Mouse (Mus musculus) lung, postnatal 0 days (tissue): ENCODE data around the gene Zfp934. TPM values are rescaled to one million over a fixed set of nuclear protein-coding genes. Genes with fewer than 3 reads are reported as not detected.
"Not testable (repeated sequence)": the region's sequence is repeated elsewhere in the genome, so short reads cannot be mapped to it uniquely, and the experiment has no call there.

ENCODE experiments used
- ATAC-seq: fragments of 200-750 bp; cut with Nextera tagmentation; 2 replicates; pipeline ENCODE4 v1.8.0; 2017; ENCODE audit warnings: moderate library complexity
- DNase-seq: peaks from one replicate; pipeline ENCODE4 v3.0.0-alpha.2; 2016; ENCODE audit warnings: low spot score
- H3K27ac ChIP-seq: fragments of 300-500 bp; sonication (generic); 2 replicates; pipeline ENCODE4 v1.5.1; 2014; ENCODE audit warnings: antibody characterized with exemption, mild to moderate bottlenecking, low read length, mixed read lengths
- H3K27me3 ChIP-seq: fragments of 300-500 bp; sonication (generic); replicated peaks from 2 replicates; pipeline ENCODE4 v1.6.1; 2014; ENCODE audit warnings: low read length, mixed read lengths; ENCODE audit not compliant: insufficient read depth
- H3K36me3 ChIP-seq: fragments of 300-500 bp; sonication (generic); 2 replicates; pipeline ENCODE4 v1.6.1; 2014; ENCODE audit warnings: low read length, mixed read lengths; ENCODE audit not compliant: insufficient read depth
- H3K4me1 ChIP-seq: fragments of 300-500 bp; sonication (generic); 2 replicates; pipeline ENCODE4 v1.6.1; 2014; ENCODE audit warnings: antibody characterized with exemption, low read depth, low read length, mixed read lengths; ENCODE audit not compliant: insufficient read depth
- H3K4me2 ChIP-seq: fragments of 300-500 bp; sonication (generic); replicated peaks from 2 replicates; pipeline ENCODE4 v1.6.1; 2014; ENCODE audit warnings: low read depth, mild to moderate bottlenecking, low read length, moderate library complexity, mixed read lengths
- H3K4me3 ChIP-seq: fragments of 300-500 bp; sonication (generic); 2 replicates; pipeline ENCODE4 v1.5.1; 2014; ENCODE audit warnings: low read depth, low read length
- H3K9ac ChIP-seq: fragments of 300-500 bp; sonication (generic); replicated peaks from 2 replicates; pipeline ENCODE4 v1.6.1; 2014; ENCODE audit warnings: low read depth, mild to moderate bottlenecking
- H3K9me3 ChIP-seq: fragments of 300-500 bp; sonication (generic); 2 replicates; pipeline ENCODE4 v1.6.1; 2016; ENCODE audit warnings: low read length, mixed read lengths
- CTCF ChIP-seq: IDR thresholded peaks from 2 replicates; pipeline ENCODE4 v1.5.1; 2016; ENCODE audit warnings: antibody characterized with exemption, mild to moderate bottlenecking
- WGBS: fragments of 180-500 bp; shearing (Covaris S2); extraction: QIAGEN DNeasy Blood & Tissue Kit; methylation state at CpG from one replicate; pipeline ENCODE4 v1.1.7; 2014; 5-methylcytosine and 5-hydroxymethylcytosine counted together
- polyA plus RNA-seq: library from polyadenylated mRNA; unstranded; fragments of >200 nt; fragmentation: Nextera tagmentation; extraction: Ambion mirVana; gene quantifications from 2 replicates; pipeline ENCODE4 v1.2.1, GENCODE M21; 2015

Zfp934 gene
- polyA plus RNA-seq: 3.8 and 4.2 TPM in 2 replicates

GRCm38 (mm10) chr13:62571099-62571498, at the start of gene Zfp934:
Gene Zfp934, minus strand, starts transcription at chr13:62571199.
- H3K9me3 ChIP-seq, H3K4me2 ChIP-seq, H3K9ac ChIP-seq, H3K27ac ChIP-seq, H3K4me1 ChIP-seq, H3K27me3 ChIP-seq, DNase-seq, ATAC-seq, H3K4me3 ChIP-seq, H3K36me3 ChIP-seq: not testable (repeated sequence)
- WGBS: 93% methylated on average over 2 of the region's 6 CpGs

GRCm38 (mm10) chr13:62617449-62617848, 46.5 kb upstream of the Zfp934 start:
- H3K36me3 ChIP-seq, H3K4me3 ChIP-seq, H3K27ac ChIP-seq, H3K4me1 ChIP-seq, H3K4me2 ChIP-seq, H3K27me3 ChIP-seq, H3K9me3 ChIP-seq, DNase-seq, H3K9ac ChIP-seq, ATAC-seq: not testable (repeated sequence)
- WGBS: 96% methylated on average over 4 of the region's 4 CpGs

- H3K4me2 ChIP-seq, H3K4me3 ChIP-seq, H3K27me3 ChIP-seq, DNase-seq, H3K27ac ChIP-seq, H3K4me1 ChIP-seq, H3K36me3 ChIP-seq, H3K9me3 ChIP-seq, H3K9ac ChIP-seq, ATAC-seq: not testable (repeated sequence)
- WGBS: 38% methylated on average over 1 of the region's 1 CpGs
- TF ChIP-seq CTCF: peak; percentile 29
These were observed 9.3 kb downstream of the Zfp934 start for GRCm38 (mm10) chr13:62561696-62562095.

- not testable (repeated sequence) for H3K27ac ChIP-seq, H3K4me1 ChIP-seq, H3K36me3 ChIP-seq, H3K27me3 ChIP-seq, H3K9ac ChIP-seq, H3K9me3 ChIP-seq, ATAC-seq
- Histone ChIP-seq H3K4me2 (peak within 1 kb of the TSS; percentile 42; the same call in 1 of the 2 replicates), H3K4me3 (peak within 1 kb of the TSS; percentile 39)
- WGBS: 5% methylated on average over 24 of the region's 27 CpGs
- peak; percentile 4 for DNase-seq
These were observed 12.5 kb downstream of the Zfp934 start, which contains the start of gene Zfp935 for GRCm38 (mm10) chr13:62558189-62559110. Gene Zfp935, minus strand, starts transcription at chr13:62558511.

GRCm38 (mm10) chr13:62530129-62530528, 40.9 kb downstream of the Zfp934 start:
- DNase-seq, H3K36me3 ChIP-seq, ATAC-seq, H3K4me3 ChIP-seq, H3K4me1 ChIP-seq, H3K9me3 ChIP-seq, H3K27ac ChIP-seq, H3K27me3 ChIP-seq, H3K9ac ChIP-seq, H3K4me2 ChIP-seq: not testable (repeated sequence)

GRCm38 (mm10) chr13:62510641-62511420, 60.2 kb downstream of the Zfp934 start:
- ATAC-seq, H3K36me3 ChIP-seq, H3K9ac ChIP-seq, H3K4me3 ChIP-seq, H3K4me2 ChIP-seq, DNase-seq, H3K4me1 ChIP-seq, H3K27ac ChIP-seq, H3K9me3 ChIP-seq, H3K27me3 ChIP-seq: not testable (repeated sequence)
- WGBS: 94% methylated on average over 1 of the region's 1 CpGs

- not testable (repeated sequence) for H3K4me1 ChIP-seq, ATAC-seq, H3K27me3 ChIP-seq, H3K27ac ChIP-seq, DNase-seq, H3K4me3 ChIP-seq, H3K9me3 ChIP-seq, H3K4me2 ChIP-seq, H3K9ac ChIP-seq, H3K36me3 ChIP-seq
- WGBS: 93% methylated on average over 8 of the region's 8 CpGs
These were observed 98.3 kb downstream of the Zfp934 start for GRCm38 (mm10) chr13:62472661-62473060.
